Mouse (Mus musculus): Measurements from ENCODE around the gene Thrap3. TPM values are rescaled to one million over a fixed set of nuclear protein-coding genes. Genes with fewer than 3 reads are reported as not detected.
A peak's percentile ranks its signal among the peaks of the same experiment; 100 is the strongest.

Gene Thrap3
- polyA plus RNA-seq (2015; fragmentation: Nextera tagmentation; extraction: Ambion mirVana), result 172 and 202 TPM in 2 replicates

DNA sequence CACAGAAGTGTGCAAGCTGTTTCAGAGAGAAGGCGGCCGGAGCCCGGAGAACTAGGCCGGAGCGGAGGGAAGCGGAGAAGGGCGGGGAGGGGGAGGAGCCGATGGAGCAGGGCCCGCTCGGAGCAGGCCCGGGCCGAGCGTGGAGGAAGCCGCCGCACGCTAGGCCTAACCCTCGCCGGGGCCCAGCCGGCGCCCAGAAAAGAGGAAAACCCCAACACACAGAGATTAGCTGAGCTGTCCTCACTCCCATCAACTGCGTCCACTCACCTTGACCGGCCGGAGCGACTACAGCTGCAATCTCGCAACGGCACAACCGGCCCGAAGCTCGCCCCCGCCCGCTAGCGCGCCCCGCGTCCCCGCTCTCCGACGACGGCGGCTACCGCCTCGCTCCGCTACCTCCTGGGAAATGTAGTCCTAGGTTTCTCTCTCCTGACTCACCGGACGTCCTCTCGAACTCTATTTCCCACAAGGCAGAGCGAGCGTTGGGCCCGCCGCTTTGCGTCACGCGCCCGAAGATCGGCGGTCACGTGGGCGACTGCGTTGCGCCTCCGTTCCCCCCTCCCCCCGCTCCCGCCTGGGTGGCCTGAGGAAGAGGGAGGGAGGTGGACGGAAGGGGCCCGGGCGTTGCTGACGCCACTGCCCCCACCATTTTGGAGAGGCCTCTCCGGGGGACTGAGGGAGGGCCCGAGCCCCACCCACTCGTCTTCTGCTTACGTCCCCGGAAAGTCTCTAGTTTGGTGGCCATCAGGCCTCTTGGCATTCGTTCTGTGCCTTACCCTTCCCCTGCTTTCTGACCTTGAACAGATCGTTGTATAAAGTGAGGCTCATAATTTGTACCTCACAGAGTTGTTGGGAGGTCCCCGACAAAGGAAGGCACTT, at the start of gene Thrap3:
Gene Thrap3, minus strand, starts transcription at position 458 of the 879 bp plus-strand sequence.
- H3K36me3 ChIP-seq, result no peaks in the 10 kb centered on the region
- peak; percentile 99 for ATAC-seq
- H3K9me3 ChIP-seq, result no peaks in the 10 kb centered on the region
- H3K27ac ChIP-seq, result peak within 1 kb of the TSS; percentile 96
- H3K27me3 ChIP-seq (replicated peaks), result no peaks in the 10 kb centered on the region
- under 1% methylated on average over 72 of the region's 75 CpGs for WGBS
- peak within 1 kb of the TSS; percentile 76 for H3K4me3 ChIP-seq (replicated peaks)
- peaks cover 23% of the 10 kb centered on the region for H3K4me1 ChIP-seq (replicated peaks)
- H3K9ac ChIP-seq, result peak within 1 kb of the TSS; percentile 85
- H3K4me2 ChIP-seq (replicated peaks), result peak within 1 kb of the TSS; percentile 61

DNA sequence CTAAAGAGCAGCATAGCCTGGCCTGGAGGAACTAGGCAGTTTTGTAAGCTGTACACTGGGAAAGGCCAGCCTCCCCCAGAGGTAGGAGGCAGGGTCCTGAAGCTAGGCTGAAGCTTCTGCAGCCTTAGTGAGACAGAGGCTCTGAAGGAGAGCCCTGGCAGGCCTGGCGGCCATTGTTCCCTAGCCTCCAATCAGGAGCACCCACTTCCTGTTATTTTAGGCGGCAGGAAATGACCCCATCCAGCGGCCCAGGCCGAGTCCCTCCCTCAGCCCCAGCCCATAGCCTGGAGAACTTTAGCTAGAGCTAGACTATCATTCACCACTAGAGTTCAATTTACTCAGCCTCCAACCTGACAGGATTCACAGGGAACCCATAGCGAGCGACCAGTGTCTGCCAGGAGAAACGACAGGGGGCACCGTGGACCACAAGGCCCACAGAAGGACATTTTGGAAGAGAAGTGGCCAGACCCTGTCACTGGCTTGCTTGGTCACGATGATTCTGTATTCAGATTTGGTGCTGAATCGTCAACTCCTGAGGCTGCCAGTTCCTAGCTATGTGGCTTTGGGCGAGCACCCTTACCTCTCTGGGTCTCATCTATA, 49.2 kb upstream of the Thrap3 start:
- Histone ChIP-seq H3K27me3 (replicated peaks) (no peaks in the 10 kb centered on the region), H3K4me2 (replicated peaks) (peak overlapping the region; percentile 30), H3K9ac (no peak overlapping the region), H3K27ac (peak overlapping the region; percentile 32; the same call in 1 of the 2 replicates), H3K4me3 (replicated peaks) (no peak overlapping the region), H3K4me1 (replicated peaks) (peaks cover 44% of the 10 kb centered on the region), H3K9me3 (no peaks in the 10 kb centered on the region), H3K36me3 (no peaks in the 10 kb centered on the region)
- 53% methylated on average over 11 of the region's 11 CpGs for whole genome bisulfite sequencing
- no peak for ATAC-seq

DNA sequence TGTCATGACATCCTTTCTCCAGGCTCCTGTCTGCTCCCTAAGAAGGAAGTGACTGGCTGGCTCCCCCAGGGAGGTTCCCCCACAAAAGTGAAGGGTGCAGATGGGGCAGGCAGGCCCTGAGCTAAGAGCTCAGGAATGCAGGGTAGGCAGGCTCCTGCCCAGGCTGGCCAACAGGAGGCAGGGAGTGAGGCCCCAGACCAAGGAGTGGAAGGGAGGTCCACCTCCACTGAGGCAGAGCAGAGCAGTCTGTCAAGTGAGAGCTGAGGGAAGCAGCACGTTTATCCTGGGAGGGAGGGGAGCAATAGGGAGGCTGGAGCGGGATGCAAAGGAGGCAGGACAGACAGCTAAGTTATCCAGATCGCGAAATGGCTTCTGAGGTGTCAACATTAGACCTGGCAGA, 48.1 kb upstream of the Thrap3 start:
- Histone ChIP-seq H3K27me3 (replicated peaks) (no peaks in the 10 kb centered on the region), H3K9ac (no peak overlapping the region), H3K4me3 (replicated peaks) (no peak overlapping the region), H3K9me3 (no peaks in the 10 kb centered on the region), H3K4me2 (replicated peaks) (no peak overlapping the region), H3K4me1 (replicated peaks) (peaks cover 44% of the 10 kb centered on the region), H3K27ac (no peak overlapping the region), H3K36me3 (no peaks in the 10 kb centered on the region)
- ATAC-seq, result no peak
- WGBS, result 29% methylated on average over 4 of the region's 4 CpGs

DNA sequence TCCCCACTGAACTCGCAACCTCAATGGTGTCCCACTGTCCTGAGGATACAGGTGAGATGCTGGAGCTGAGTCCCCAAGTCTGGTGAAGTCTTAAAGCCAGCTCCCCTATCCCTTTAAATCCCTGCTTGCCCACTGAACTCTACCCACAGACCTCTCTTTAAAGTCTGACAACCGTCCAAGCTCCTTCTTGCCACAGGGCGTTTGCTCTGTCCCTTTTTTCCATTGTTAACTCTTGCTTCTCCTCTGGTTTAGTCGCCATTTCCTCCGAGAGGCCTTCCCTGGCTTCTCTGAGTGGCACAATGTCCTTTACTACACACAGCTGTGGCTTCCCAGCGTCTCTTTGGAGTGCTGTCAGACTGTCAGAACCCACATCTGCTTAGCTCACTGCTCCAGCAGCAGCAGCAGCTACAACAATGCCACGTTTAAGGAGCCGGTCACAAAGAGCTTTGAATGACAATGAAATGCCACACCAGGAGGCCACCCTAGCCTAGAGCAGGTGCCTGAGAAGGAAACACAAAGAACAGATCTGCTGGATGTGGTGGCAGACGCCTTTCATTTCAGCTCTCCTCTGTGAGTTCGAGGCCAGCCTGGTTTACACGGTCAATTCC, 45.8 kb upstream of the Thrap3 start:
- 40% methylated on average over 11 of the region's 11 CpGs for WGBS
- ATAC-seq, result no peak
- Histone ChIP-seq H3K27me3 (replicated peaks) (no peaks in the 10 kb centered on the region), H3K36me3 (no peaks in the 10 kb centered on the region), H3K27ac (no peak overlapping the region), H3K4me3 (replicated peaks) (no peak overlapping the region), H3K9ac (no peak overlapping the region), H3K9me3 (no peaks in the 10 kb centered on the region), H3K4me1 (replicated peaks) (peaks cover 30% of the 10 kb centered on the region), H3K4me2 (replicated peaks) (no peak overlapping the region)

DNA sequence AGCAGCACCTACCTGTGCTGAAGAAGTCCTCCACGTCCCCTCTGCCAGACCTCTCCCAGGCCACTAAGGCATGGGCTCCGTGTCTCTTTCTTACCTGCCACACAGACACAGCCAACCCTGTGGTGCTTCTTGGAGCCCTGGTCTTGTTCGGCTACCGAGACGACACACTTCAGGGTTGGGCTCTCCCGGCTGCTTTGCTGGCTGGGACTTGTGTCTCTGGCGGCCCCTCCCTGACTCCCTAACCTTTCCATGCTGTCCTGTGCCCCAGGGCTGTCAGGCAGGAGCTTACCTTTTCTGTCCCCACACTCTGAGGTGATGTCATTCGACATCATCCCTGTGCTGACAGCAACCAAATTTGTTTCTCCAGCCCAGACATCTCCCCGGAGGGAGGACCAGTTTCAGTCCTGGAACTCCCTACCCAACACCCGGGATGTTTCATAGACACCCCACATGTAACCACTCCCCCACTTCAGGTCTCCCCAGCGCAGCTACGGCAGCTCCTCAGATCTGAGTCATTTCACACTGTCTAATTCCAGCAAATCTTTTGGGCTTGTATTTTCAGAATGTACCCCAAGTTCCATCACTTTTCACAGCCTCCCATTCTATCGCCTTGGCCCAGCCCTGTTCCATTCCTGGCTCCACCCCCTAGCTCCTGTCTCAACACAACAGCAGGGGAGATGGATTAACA, 43.8 kb upstream of the Thrap3 start:
- Histone ChIP-seq H3K4me1 (replicated peaks) (peaks cover 13% of the 10 kb centered on the region), H3K27ac (no peak overlapping the region), H3K4me3 (replicated peaks) (no peak overlapping the region), H3K27me3 (replicated peaks) (no peaks in the 10 kb centered on the region), H3K9ac (no peak overlapping the region), H3K9me3 (no peaks in the 10 kb centered on the region), H3K4me2 (replicated peaks) (no peak overlapping the region), H3K36me3 (peaks cover 4% of the 10 kb centered on the region; the same call in 1 of the 2 replicates)
- ATAC-seq, result no peak
- 76% methylated on average over 13 of the region's 13 CpGs for WGBS

DNA sequence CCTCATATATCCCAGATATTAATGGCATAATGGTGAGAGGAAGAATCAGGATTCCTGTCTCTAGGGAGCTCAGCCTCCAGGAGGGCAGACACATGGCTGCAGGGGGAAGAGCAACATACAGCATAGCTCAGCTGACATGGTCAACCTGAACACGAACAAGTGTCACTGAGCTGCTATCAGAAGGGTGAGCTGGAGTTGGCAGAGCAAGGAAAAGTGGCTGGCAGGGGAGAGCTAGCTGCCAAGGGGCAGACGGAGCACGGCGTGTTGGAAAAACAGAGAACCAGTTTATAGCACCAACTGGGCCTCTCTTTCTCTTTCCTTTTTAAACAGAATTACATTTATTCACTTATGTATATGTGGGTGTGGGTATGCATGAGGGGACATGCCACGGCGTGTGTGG, 40.0 kb upstream of the Thrap3 start:
- H3K27me3 ChIP-seq (replicated peaks), result no peaks in the 10 kb centered on the region
- no peak overlapping the region for H3K4me2 ChIP-seq (replicated peaks)
- peaks cover 5% of the 10 kb centered on the region; the same call in 1 of the 2 replicates for H3K4me1 ChIP-seq (replicated peaks)
- 92% methylated on average over 6 of the region's 6 CpGs for WGBS
- H3K4me3 ChIP-seq (replicated peaks), result no peak overlapping the region
- H3K27ac ChIP-seq, result no peak overlapping the region
- peaks cover 20% of the 10 kb centered on the region for H3K36me3 ChIP-seq
- ATAC-seq, result no peak
- H3K9ac ChIP-seq, result no peak overlapping the region
- H3K9me3 ChIP-seq, result no peaks in the 10 kb centered on the region

DNA sequence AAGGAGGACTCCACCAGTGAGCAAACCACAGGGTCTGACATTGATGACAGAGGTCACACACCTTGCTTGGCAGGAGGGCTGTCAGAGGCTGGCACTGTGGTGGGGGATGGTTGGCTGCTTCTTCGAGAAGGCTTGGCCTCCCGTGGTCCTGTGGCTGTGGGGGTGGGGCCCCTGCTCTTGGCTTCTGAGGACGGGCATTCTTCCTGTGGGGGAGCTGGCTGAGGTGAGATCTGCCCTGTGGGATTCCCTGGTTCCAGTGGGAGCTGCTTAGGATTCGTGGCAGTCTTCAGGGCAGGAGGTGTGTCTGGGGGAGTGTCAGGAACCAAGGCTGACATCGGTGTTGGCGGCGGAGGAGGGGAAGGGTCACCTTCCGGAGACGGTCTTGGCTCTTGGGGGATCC, 39.4 kb upstream of the Thrap3 start:
- no peaks in the 10 kb centered on the region for H3K9me3 ChIP-seq
- H3K4me1 ChIP-seq (replicated peaks), result peaks cover 5% of the 10 kb centered on the region
- no peak overlapping the region for H3K4me2 ChIP-seq (replicated peaks)
- ATAC-seq, result no peak
- H3K36me3 ChIP-seq, result peaks cover 22% of the 10 kb centered on the region
- H3K4me3 ChIP-seq (replicated peaks), result no peak overlapping the region
- H3K27me3 ChIP-seq (replicated peaks), result no peaks in the 10 kb centered on the region
- WGBS, result 53% methylated on average over 9 of the region's 9 CpGs
- H3K27ac ChIP-seq, result no peak overlapping the region
- H3K9ac ChIP-seq, result no peak overlapping the region

DNA sequence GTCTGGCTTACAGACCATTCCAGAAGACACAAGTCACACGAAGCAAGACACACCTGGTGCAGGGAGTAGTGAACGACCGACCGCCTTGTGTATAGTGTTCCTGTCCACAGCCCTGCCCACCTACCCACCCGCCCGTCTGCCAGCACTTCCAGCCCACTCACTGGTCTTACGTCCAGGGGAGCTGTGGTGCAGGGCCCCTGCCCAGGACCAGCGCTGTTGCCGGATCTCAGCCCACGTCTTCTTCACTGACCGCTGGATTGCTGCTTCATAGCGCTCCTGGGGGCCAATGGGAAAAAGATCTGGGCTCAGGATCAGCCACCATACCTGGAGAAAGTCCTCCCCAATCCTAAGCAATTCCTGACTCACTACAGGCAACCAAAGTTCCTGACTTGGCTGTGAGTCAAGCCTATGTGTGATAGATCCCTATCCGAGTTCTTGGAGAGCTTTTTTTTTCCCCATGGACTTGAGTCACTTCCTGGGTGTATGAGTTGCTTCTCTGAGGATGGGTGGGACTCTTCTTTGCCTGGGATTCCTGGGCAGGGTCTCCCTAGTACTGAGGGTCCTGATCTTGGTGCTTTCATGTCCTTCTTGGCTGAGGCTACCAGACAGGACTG, 37.4 kb upstream of the Thrap3 start:
- ATAC-seq, result no peak
- Histone ChIP-seq H3K9ac (no peak overlapping the region), H3K27ac (no peak overlapping the region), H3K4me2 (replicated peaks) (no peak overlapping the region), H3K4me3 (replicated peaks) (no peak overlapping the region), H3K36me3 (peaks cover 35% of the 10 kb centered on the region), H3K27me3 (replicated peaks) (no peaks in the 10 kb centered on the region), H3K4me1 (replicated peaks) (peaks cover 5% of the 10 kb centered on the region), H3K9me3 (no peaks in the 10 kb centered on the region)
- 89% methylated on average over 13 of the region's 13 CpGs for WGBS

DNA sequence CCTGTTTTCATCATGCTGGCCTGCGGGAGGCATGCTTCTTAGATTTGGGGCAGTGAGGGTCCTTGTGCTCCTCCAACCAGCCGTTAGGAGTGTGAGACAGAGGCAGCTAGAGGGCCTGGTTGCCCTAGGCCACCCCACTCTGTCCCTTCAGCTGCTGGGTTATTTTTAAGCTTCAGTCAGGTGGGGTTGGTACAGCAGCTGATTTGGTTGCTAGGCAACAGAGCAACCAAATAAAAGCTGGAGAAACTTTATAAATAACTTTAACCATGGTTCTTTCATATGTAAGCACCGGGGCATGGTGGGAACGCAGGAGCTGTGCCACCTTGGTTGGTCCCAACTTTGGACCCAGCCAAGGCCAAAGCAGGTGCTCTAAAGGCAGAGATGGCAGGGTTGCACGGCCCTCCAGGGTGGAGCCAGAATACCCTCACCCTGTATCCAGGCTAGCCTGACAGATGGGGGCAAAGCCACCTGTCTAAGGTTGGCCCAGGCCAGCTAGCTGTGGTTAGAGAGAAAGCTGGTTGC, 35.2 kb upstream of the Thrap3 start:
- Histone ChIP-seq H3K4me3 (replicated peaks) (no peak overlapping the region), H3K4me1 (replicated peaks) (peaks cover 8% of the 10 kb centered on the region), H3K4me2 (replicated peaks) (no peak overlapping the region), H3K9me3 (no peaks in the 10 kb centered on the region), H3K9ac (no peak overlapping the region), H3K36me3 (peaks cover 54% of the 10 kb centered on the region), H3K27me3 (replicated peaks) (no peaks in the 10 kb centered on the region), H3K27ac (no peak overlapping the region)
- 64% methylated on average over 5 of the region's 5 CpGs for WGBS
- ATAC-seq, result no peak

DNA sequence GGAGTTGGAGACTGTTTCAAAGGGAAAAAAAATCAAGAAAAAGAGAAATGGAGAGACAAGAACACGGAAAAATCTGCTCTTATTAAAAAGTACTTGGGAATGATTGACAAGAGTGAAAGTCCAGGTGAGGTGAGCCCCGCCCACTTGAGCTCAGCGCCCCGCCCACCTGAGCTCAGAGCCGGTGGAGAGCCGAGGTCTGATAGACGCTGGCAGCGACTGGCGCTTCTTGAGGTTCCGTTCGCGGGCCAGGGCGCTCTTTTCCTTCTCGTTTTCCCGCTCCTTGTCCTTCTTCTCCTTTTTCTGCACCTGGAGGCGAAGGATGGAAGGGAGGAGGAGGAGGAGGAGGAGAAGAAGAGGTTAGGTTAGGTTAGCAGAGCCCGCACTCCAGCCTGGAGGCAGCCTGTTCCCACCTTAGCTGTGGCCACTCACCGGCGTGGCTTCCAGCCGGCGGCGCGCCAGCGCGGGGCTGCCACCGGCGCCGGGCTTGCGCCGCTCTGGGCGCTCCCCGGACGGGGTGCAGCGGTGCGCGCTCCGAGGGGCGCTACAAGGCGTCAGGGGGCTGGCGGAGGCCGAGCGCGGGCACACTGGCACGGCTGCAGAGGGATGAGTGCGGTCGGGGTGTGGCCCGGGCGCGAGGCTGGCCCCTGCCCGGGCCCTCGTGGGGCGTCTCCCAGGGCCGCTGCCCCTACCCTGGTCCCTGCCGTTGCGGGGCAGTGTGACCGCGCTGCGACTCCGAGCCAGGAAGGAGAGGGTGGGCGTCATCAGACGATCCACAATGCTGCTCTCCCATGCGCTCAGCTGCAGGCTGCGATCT, 34.1 kb upstream of the Thrap3 start:
- peak; percentile 80 for ATAC-seq
- 45% methylated on average over 53 of the region's 63 CpGs for WGBS
- H3K36me3 ChIP-seq, result peaks cover 60% of the 10 kb centered on the region
- H3K4me2 ChIP-seq (replicated peaks), result peak overlapping the region; percentile 69
- H3K9me3 ChIP-seq, result no peaks in the 10 kb centered on the region
- H3K4me1 ChIP-seq (replicated peaks), result peaks cover 8% of the 10 kb centered on the region
- no peaks in the 10 kb centered on the region for H3K27me3 ChIP-seq (replicated peaks)
- H3K27ac ChIP-seq, result no peak overlapping the region
- H3K4me3 ChIP-seq (replicated peaks), result peak overlapping the region; percentile 31
- H3K9ac ChIP-seq, result peak overlapping the region; percentile 13

DNA sequence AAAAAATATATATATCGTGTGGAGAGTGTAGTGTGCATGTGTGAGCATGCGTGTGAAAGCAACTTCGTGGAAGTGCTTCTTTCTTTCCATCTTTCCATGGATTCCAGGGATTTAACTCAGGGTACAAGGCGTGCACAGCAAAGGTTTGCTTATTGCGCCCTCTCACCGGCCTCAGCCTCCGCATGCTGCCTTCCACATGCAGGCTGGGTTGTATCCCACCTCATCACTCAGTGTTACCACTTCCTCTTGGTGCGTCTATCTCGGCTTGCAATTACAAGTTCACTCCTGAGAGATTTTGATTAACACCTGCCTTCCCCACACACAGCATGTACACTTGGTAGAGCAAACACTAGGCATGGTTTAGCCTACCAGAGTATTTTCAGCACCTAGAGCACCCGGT, 32.6 kb upstream of the Thrap3 start:
- Histone ChIP-seq H3K36me3 (peaks cover 63% of the 10 kb centered on the region), H3K9me3 (no peaks in the 10 kb centered on the region), H3K9ac (no peak overlapping the region), H3K27me3 (replicated peaks) (no peaks in the 10 kb centered on the region), H3K4me3 (replicated peaks) (no peak overlapping the region), H3K4me1 (replicated peaks) (peaks cover 8% of the 10 kb centered on the region), H3K27ac (no peak overlapping the region), H3K4me2 (replicated peaks) (no peak overlapping the region)
- WGBS, result 87% methylated on average over 10 of the region's 10 CpGs
- no peak for ATAC-seq
